Mouse (Mus musculus) adrenal gland, adult 8-10 months (tissue): ENCODE results near the gene Smgc. TPM values are rescaled to one million over a fixed set of nuclear protein-coding genes. Genes with fewer than 3 reads are reported as not detected.
"Not testable (repeated sequence)": the region's sequence is repeated elsewhere in the genome, so short reads cannot be mapped to it uniquely, and the experiment has no call there.

Experiments used
- DNase-seq: peaks from one replicate; pipeline ENCODE4 v3.0.0; 2022
- total RNA-seq, 4 experiments: library from RNA; stranded (reverse); gene quantifications; 2 replicates each; pipeline ENCODE4 v1.2.4; 2022

Smgc gene
- total RNA-seq, result not detected

DNA sequence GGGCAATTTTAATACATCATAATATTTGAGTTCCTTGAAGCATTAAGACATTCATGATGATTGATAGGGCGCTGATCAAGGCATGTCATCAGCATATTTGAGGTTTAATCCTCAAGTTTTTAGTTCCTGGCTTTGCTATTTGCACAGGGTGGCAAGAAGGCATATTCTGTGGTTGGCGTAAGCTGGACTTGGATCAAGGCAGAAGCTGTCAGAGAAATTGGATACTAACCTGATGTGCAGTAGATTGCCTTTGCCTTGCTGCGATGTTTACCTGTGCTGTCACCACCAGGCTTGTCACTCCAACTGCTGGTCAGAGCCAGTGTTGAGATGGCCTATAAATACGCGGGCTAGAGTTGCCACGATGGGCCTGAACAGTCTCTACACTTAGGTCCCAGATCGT is at the start of gene Smgc:
Smgc (plus strand) TSS at position 301 of the 400 bp plus-strand sequence.
- DNase-seq, result no peak

DNA sequence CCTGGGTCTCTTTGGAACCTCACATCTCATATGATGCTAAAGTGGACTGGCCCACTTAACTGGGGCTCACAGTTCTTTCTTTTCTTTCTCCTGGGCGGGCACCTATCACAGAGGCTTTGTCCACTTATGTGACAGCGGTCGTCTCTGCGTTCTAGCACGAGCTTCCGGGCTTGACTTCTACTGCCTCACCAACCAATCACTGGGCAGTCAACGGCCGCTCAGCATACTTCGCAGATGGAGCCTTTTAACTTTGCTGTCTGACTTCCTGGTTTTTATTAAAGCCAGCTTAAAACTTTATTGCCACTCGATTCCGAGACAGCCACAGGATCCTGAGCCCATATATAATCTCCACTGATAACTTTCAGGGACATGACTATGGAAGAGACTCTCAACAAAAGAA is 49.7 kb upstream of the Smgc start:
- DNase-seq, result no peak

GRCm38 (mm10) chr15:91806463-91806862 is 31.6 kb upstream of the Smgc start:
- DNase-seq, result no peak

DNA sequence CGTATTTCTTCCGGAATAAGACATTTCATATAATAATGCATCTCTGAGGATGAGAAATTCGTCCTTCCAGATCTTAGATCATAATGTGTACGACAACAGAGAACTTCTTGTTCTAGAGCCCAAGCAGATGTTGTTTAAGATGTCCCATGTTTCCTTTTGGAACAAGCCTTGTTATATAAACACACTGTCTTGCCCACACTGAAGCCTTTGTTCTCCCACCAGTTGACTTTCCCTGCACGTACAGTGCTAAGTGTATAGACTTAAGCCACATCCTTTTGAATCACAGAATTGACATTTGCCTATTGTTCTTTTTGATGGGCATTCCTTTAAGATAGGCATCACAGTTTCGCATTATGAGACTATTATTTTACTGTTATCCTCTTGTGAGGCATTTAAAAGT is 2.7 kb upstream of the Smgc start:
- no peak for DNase-seq

GRCm38 (mm10) chr15:91864130-91864529 is 26.1 kb downstream of the Smgc start:
- DNase-seq, result not testable (repeated sequence)

DNA sequence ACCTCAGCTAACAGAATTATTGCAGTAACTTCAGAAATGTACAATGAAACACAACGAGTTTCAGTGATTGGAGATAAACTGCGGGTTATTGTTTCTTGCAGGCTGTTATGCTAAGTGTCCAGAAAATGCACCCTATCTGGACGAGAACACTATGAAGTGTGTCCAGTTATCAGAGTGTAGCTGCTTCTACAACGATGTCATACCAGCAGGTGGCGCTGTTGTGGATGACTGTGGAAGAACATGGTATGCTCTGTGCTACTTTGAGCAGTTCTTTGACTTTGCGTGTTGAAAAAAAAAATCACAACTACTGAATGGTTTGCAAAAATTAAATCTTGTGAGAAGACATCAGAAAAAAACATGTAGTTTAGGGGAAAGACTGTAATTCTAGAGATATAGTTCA is 62.2 kb downstream of the Smgc start:
- no peak for DNase-seq

GRCm38 (mm10) chr15:91907046-91907445 is 69.0 kb downstream of the Smgc start:
- DNase-seq, result peak; percentile 37

Other genes with a start within 250 kb of the Smgc start
- gene Lrrk2, start 165.1 kb upstream of the Smgc start, total RNA-seq, result 10 to 100 TPM; 16.4 to 99.1 (median 40.1) TPM
- 1 to 10 TPM; 5.0 to 7.3 (median 5.3) TPM for gene Cntn1, start 212.9 kb downstream of the Smgc start, total RNA-seq